Mouse (Mus musculus) liver, embryonic 16.5 days (tissue): Measurements from ENCODE around the gene P2ry1. TPM values are rescaled to one million over a fixed set of nuclear protein-coding genes. Genes with fewer than 3 reads are reported as not detected.

Source experiments
- ATAC-seq: fragments of 200-750 bp; cut with Nextera tagmentation; 2 replicates; pipeline ENCODE4 v1.8.0; 2017; ENCODE audit warnings: low read depth, mild to moderate bottlenecking, moderate number of reproducible peaks, moderate library complexity
- H3K27ac ChIP-seq: fragments of 300-500 bp; sonication (generic); 2 replicates; pipeline ENCODE4 v1.5.1; 2014; ENCODE audit warnings: mild to moderate bottlenecking, low read length
- H3K27me3 ChIP-seq: fragments of 300-500 bp; sonication (generic); 2 replicates; pipeline ENCODE4 v1.6.1; 2014; ENCODE audit warnings: low read depth, low read length, mixed read lengths; ENCODE audit not compliant: control insufficient read depth, insufficient read depth
- H3K36me3 ChIP-seq: fragments of 300-500 bp; sonication (generic); 2 replicates; pipeline ENCODE4 v1.6.1; 2014; ENCODE audit warnings: mild to moderate bottlenecking; ENCODE audit not compliant: control insufficient read depth, insufficient read depth
- H3K4me1 ChIP-seq: fragments of 300-500 bp; sonication (generic); 2 replicates; pipeline ENCODE4 v1.6.1; 2014; ENCODE audit warnings: low read depth, low read length, mixed read lengths; ENCODE audit not compliant: control insufficient read depth
- H3K4me2 ChIP-seq: fragments of 300-500 bp; sonication (generic); 2 replicates; pipeline ENCODE4 v1.6.1; 2014; ENCODE audit warnings: low read depth, low read length, mixed read lengths
- H3K4me3 ChIP-seq: fragments of 300-500 bp; sonication (generic); 2 replicates; pipeline ENCODE4 v1.5.1; 2014; ENCODE audit warnings: low read depth, mild to moderate bottlenecking, low read length
- H3K9ac ChIP-seq: fragments of 300-500 bp; sonication (generic); 2 replicates; pipeline ENCODE4 v1.6.1; 2014; ENCODE audit warnings: low read depth, low read length
- H3K9me3 ChIP-seq: fragments of 300-500 bp; sonication (generic); replicated peaks from 2 replicates; pipeline ENCODE4 v1.6.1; 2016; ENCODE audit warnings: low read length; ENCODE audit not compliant: control insufficient read depth
- WGBS: fragments of 180-500 bp; shearing (Covaris S2); extraction: QIAGEN DNeasy Blood & Tissue Kit; methylation state at CpG from one replicate; pipeline ENCODE4 v1.1.7; 2014; ENCODE audit not compliant: insufficient replicate concordance; 5-methylcytosine and 5-hydroxymethylcytosine counted together
- polyA plus RNA-seq: library from polyadenylated mRNA; unstranded; fragments of >200 nt; fragmentation: Nextera tagmentation; extraction: Ambion mirVana; gene quantifications from 2 replicates; pipeline ENCODE4 v1.2.1, GENCODE M21; 2015

The P2ry1 gene
- polyA plus RNA-seq, result 4.1 and 4.9 TPM in 2 replicates

- peak within 1 kb of the TSS; percentile 81 for H3K4me3 ChIP-seq
These were observed at the start of gene P2ry1 for GRCm38 (mm10) chr3:61002587-61003501. Gene P2ry1 (plus strand): TSS chr3:61002795.

DNA sequence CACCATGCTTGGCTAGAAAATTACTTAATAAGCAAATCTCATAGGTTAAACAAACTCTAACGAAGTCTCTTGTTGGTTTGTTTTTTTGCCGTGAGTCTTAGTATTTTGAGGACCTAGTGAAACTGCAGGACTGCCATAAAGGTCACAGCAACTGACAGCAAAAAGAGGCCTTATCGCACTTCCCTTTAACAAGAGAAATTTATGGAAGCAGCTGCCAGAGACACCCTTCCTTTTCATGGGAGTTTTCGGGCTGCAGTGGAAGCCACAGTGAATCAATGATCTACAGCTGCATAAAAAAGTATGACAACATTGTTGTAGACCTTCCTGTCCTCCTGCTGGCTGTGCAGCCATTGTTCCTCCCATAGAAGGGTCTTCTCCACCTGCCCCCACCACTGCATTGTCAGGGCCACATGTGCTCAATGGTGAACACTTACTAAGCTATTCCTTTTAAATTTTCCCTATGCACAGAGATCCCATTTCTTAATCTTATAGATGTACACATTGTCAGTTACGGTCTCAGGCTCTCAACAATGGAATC lies 49.3 kb upstream of the P2ry1 start:
- no peak overlapping the region for H3K4me3 ChIP-seq
- no peak overlapping the region for H3K4me2 ChIP-seq
- no peaks in the 10 kb centered on the region for H3K9me3 ChIP-seq
- H3K4me1 ChIP-seq, result no peaks in the 10 kb centered on the region
- no peaks in the 10 kb centered on the region for H3K36me3 ChIP-seq
- no peaks in the 10 kb centered on the region for H3K27me3 ChIP-seq
- ATAC-seq, result peak; percentile 60; the same call in 1 of the 2 replicates
- 37% methylated on average over 5 of the region's 5 CpGs for WGBS
- no peak overlapping the region for H3K27ac ChIP-seq
- H3K9ac ChIP-seq, result no peak overlapping the region

More at GRCm38 (mm10) chr3:61002587-61003501, at the start of gene P2ry1:
- Histone ChIP-seq H3K4me1 (peaks cover 12% of the 10 kb centered on the region), H3K27me3 (peaks cover 13% of the 10 kb centered on the region), H3K9me3 (no peaks in the 10 kb centered on the region), H3K9ac (peak within 1 kb of the TSS; percentile 80), H3K27ac (0 out of 2 replicates have a peak within 1 kb of the TSS, but pooled peaks have one; percentile 37), H3K36me3 (no peaks in the 10 kb centered on the region), H3K4me2 (peak within 1 kb of the TSS; percentile 99)
- peak; percentile 98 for ATAC-seq
- WGBS, result 0% methylated on average over 89 of the region's 90 CpGs

DNA sequence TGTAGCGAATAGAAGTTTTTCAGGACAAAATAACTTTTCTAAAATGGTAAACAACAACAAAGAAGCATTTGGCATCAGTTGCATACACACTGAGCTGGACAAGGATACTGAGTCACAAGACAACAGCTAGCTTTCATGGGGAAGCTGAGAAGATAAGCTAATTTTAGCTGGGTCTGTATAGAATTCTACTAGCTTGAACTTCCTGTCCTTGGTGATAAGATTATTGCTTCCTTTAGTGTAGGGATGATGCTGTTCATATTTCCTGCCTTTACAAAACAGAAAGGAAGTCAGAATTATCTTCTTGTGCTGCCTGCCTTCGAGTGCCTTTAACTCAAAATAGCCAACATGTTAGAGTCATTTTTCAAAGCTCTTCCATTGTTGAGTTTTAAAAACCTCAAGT lies 48.5 kb upstream of the P2ry1 start:
- H3K27ac ChIP-seq, result no peak overlapping the region
- H3K9me3 ChIP-seq, result no peaks in the 10 kb centered on the region
- H3K9ac ChIP-seq, result no peak overlapping the region
- WGBS, result 27% methylated on average over 2 of the region's 2 CpGs
- peak; percentile 61 for ATAC-seq
- H3K4me2 ChIP-seq, result no peak overlapping the region
- no peaks in the 10 kb centered on the region for H3K27me3 ChIP-seq
- no peaks in the 10 kb centered on the region for H3K36me3 ChIP-seq
- H3K4me3 ChIP-seq, result no peak overlapping the region
- no peaks in the 10 kb centered on the region for H3K4me1 ChIP-seq

- Histone ChIP-seq H3K4me1 (no peaks in the 10 kb centered on the region), H3K4me2 (no peak overlapping the region), H3K9ac (no peak overlapping the region), H3K36me3 (no peaks in the 10 kb centered on the region), H3K4me3 (no peak overlapping the region), H3K27me3 (no peaks in the 10 kb centered on the region), H3K9me3 (no peaks in the 10 kb centered on the region), H3K27ac (no peak overlapping the region)
- WGBS, result 60% methylated on average over 2 of the region's 2 CpGs
- ATAC-seq, result no peak
These were observed 43.8 kb upstream of the P2ry1 start for GRCm38 (mm10) chr3:60958769-60959168.

DNA sequence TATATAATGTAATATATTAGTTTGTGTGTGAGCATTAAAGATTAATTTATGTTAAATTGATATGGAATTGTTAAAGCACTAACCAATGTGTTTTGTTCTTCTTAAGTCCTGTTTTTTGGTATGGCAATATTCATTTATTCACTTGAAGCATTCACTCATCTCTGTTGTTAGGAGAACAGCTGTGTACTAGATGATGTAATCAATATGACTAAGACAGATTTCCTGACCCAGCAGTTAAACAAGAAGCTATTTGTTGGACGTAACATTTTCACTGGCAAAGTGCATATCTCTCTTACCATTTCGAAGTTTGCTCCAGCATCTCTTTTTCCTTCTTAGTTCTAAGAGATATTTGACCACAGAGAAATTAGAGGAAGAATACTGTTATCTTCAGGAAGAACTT lies 37.5 kb upstream of the P2ry1 start:
- H3K4me2 ChIP-seq, result no peak overlapping the region
- ATAC-seq, result no peak
- WGBS, result 43% methylated on average over 2 of the region's 2 CpGs
- H3K27ac ChIP-seq, result no peak overlapping the region
- no peaks in the 10 kb centered on the region for H3K36me3 ChIP-seq
- H3K9ac ChIP-seq, result no peak overlapping the region
- no peaks in the 10 kb centered on the region for H3K9me3 ChIP-seq
- no peaks in the 10 kb centered on the region for H3K27me3 ChIP-seq
- no peaks in the 10 kb centered on the region for H3K4me1 ChIP-seq
- no peak overlapping the region for H3K4me3 ChIP-seq

DNA sequence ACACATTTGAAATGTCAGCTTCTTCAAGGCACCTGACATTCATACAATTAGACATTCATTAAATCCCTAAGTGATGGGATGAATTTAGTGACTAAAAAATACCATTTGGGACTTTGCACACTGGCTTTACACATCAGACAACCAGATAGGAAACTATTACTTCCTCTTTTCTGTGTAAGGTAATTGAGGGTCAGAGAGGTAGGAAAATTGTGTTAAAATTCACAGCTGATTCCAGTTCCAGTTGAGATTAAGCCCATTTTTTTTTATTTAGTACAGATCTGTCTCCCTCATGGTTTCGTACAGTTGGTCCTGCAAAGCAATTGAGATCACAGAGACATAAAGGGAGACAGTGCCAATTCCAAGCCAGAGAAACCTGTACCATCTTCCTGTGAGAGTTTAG lies 27.7 kb upstream of the P2ry1 start:
- no peaks in the 10 kb centered on the region for H3K27me3 ChIP-seq
- no peak overlapping the region for H3K27ac ChIP-seq
- H3K9me3 ChIP-seq, result no peaks in the 10 kb centered on the region
- no peaks in the 10 kb centered on the region for H3K36me3 ChIP-seq
- H3K9ac ChIP-seq, result no peak overlapping the region
- no peak overlapping the region for H3K4me2 ChIP-seq
- ATAC-seq, result no peak
- WGBS, result 41% methylated on average over 1 of the region's 1 CpGs
- H3K4me1 ChIP-seq, result no peaks in the 10 kb centered on the region
- no peak overlapping the region for H3K4me3 ChIP-seq

GRCm38 (mm10) chr3:60982109-60982508 lies 20.5 kb upstream of the P2ry1 start:
- no peak for ATAC-seq
- Histone ChIP-seq H3K27ac (no peak overlapping the region), H3K4me3 (no peak overlapping the region), H3K9ac (no peak overlapping the region), H3K4me1 (no peaks in the 10 kb centered on the region), H3K27me3 (no peaks in the 10 kb centered on the region), H3K9me3 (no peaks in the 10 kb centered on the region), H3K4me2 (no peak overlapping the region), H3K36me3 (no peaks in the 10 kb centered on the region)
- WGBS, result 41% methylated on average over 3 of the region's 3 CpGs

GRCm38 (mm10) chr3:60998064-60998463 lies 4.5 kb upstream of the P2ry1 start:
- 69% methylated on average over 3 of the region's 3 CpGs for WGBS

DNA sequence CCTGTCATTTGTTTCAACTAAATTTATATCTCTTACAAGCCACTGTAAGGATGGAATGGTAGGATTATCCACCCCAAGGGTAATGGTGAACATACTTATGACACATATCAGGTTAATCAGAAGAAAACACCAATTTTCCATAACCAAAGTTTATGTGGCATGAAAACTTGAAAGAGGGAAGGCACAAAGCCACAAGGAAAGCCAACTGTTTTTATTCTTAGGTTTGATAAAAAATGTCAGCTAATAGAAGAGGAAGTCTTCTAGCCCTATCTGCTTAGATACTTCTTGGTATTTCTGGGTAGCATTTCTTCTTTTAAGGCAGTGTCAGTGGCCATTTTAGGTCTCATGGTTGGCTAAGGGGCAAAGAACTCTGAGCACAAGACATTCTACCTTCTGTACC lies 2.9 kb upstream of the P2ry1 start:
- Histone ChIP-seq H3K9me3 (no peaks in the 10 kb centered on the region), H3K9ac (no peak overlapping the region), H3K27ac (no peak overlapping the region), H3K4me2 (no peak overlapping the region), H3K36me3 (no peaks in the 10 kb centered on the region), H3K4me1 (peaks cover 12% of the 10 kb centered on the region), H3K4me3 (no peak overlapping the region), H3K27me3 (peaks cover 13% of the 10 kb centered on the region)
- ATAC-seq, result no peak

More at GRCm38 (mm10) chr3:60998064-60998463, 4.5 kb upstream of the P2ry1 start:
- no peak overlapping the region for H3K9ac ChIP-seq
- no peak overlapping the region for H3K4me3 ChIP-seq
- H3K4me1 ChIP-seq, result peaks cover 6% of the 10 kb centered on the region
- no peak overlapping the region for H3K27ac ChIP-seq
- no peaks in the 10 kb centered on the region for H3K9me3 ChIP-seq
- no peak for ATAC-seq
- peaks cover 1% of the 10 kb centered on the region for H3K27me3 ChIP-seq
- no peak overlapping the region for H3K4me2 ChIP-seq
- no peaks in the 10 kb centered on the region for H3K36me3 ChIP-seq
